Mouse (Mus musculus) adrenal gland, adult 18-20 months (tissue): Measurements from ENCODE around the gene Tlcd1. TPM values are rescaled to one million over a fixed set of nuclear protein-coding genes. Genes with fewer than 3 reads are reported as not detected.
"Not testable (repeated sequence)": the region's sequence is repeated elsewhere in the genome, so short reads cannot be mapped to it uniquely, and the experiment has no call there.

ENCODE experiments used
- DNase-seq, 2 experiments: peaks; one replicate each; pipeline ENCODE4 v3.0.0; 2021 to 2022; ENCODE audit warnings: low spot score in 2 of 2
- long read RNA-seq, 2 experiments: library from polyadenylated mRNA; stranded (forward); transcript quantifications; one replicate each; pipeline ENCODE4 v2.0.0; 2021
- total RNA-seq, 2 experiments: library from RNA; stranded (reverse); gene quantifications; 1 replicate in 1 of 2; 2 replicates in 1 of 2; pipeline ENCODE4 v1.2.3; 2021

Gene Tlcd1
- total RNA-seq = 10 to 100 TPM; 54.7 to 76.5 TPM
- long read RNA-seq, experiment 1, transcript Tlcd1-204 (4 exons, 1,412 nt) = major isoform, 18 of 42 reads
- long read RNA-seq, experiment 1, transcript Tlcd1-205 (3 exons, 408 nt) = minor isoform, 5 of 42 reads
- long read RNA-seq, experiment 1, partial matches to known transcripts = 0 of 42 reads
- long read RNA-seq, experiment 1, other reads (novel, unspliced or antisense) = 16 of 42 reads
- long read RNA-seq, experiment 2, transcript Tlcd1-204 (4 exons, 1,412 nt) = major isoform, 56 of 76 reads
- long read RNA-seq, experiment 2, partial matches to known transcripts = 2 of 76 reads
- long read RNA-seq, experiment 2, other reads (novel, unspliced or antisense) = 9 of 76 reads

- peak; percentile 89 to 92 for DNase-seq
These were observed at the start of gene Tlcd1, which contains the start of gene Nek8 for GRCm38 (mm10) chr11:78176402-78176862. TSS of gene Tlcd1 (plus strand) at chr11:78176711. TSS of gene Nek8 (minus strand) at chr11:78176675.

- DNase-seq = no peak
These were observed 49.8 kb upstream of the Tlcd1 start for GRCm38 (mm10) chr11:78126739-78127138.

- no peak for DNase-seq
These were observed 47.1 kb upstream of the Tlcd1 start for GRCm38 (mm10) chr11:78129458-78129857.

GRCm38 (mm10) chr11:78133915-78134314 is 42.6 kb upstream of the Tlcd1 start:
- no peak for DNase-seq

GRCm38 (mm10) chr11:78134344-78134743 is 42.2 kb upstream of the Tlcd1 start:
- DNase-seq = no peak

- not testable (repeated sequence) for DNase-seq
These were observed 41.2 kb upstream of the Tlcd1 start for GRCm38 (mm10) chr11:78135314-78135713.

GRCm38 (mm10) chr11:78136132-78136531 is 40.4 kb upstream of the Tlcd1 start:
- DNase-seq = no peak

- no peak for DNase-seq
These were observed 38.9 kb upstream of the Tlcd1 start for GRCm38 (mm10) chr11:78137584-78137983.

- DNase-seq = no peak
These were observed 38.5 kb upstream of the Tlcd1 start for GRCm38 (mm10) chr11:78138023-78138422.

- no peak for DNase-seq
These were observed 35.8 kb upstream of the Tlcd1 start for GRCm38 (mm10) chr11:78140665-78141064.

- DNase-seq = no peak
These were observed 33.0 kb upstream of the Tlcd1 start for GRCm38 (mm10) chr11:78143520-78143919.

GRCm38 (mm10) chr11:78146168-78146567 is 30.3 kb upstream of the Tlcd1 start:
- DNase-seq = no peak

- no peak for DNase-seq
These were observed 29.6 kb upstream of the Tlcd1 start for GRCm38 (mm10) chr11:78146707-78147543.

- DNase-seq = no peak
These were observed 25.4 kb upstream of the Tlcd1 start for GRCm38 (mm10) chr11:78151161-78151560.

- DNase-seq = peak in 1 of 2 experiments; percentile 52
These were observed 23.9 kb upstream of the Tlcd1 start for GRCm38 (mm10) chr11:78152299-78153231.

- no peak for DNase-seq
These were observed 22.7 kb upstream of the Tlcd1 start for GRCm38 (mm10) chr11:78153778-78154177.

GRCm38 (mm10) chr11:78155674-78156073 is 20.8 kb upstream of the Tlcd1 start:
- DNase-seq = no peak

GRCm38 (mm10) chr11:78156156-78156699 is 20.3 kb upstream of the Tlcd1 start:
- no peak for DNase-seq

GRCm38 (mm10) chr11:78159096-78159495 is 17.4 kb upstream of the Tlcd1 start:
- DNase-seq = peak in 1 of 2 experiments; percentile 63

- no peak for DNase-seq
These were observed 17.0 kb upstream of the Tlcd1 start for GRCm38 (mm10) chr11:78159557-78159956.
